Mouse (Mus musculus) small intestine, adult 2 months (tissue): Measurements from ENCODE around the gene Adipor1. TPM values are rescaled to one million over a fixed set of nuclear protein-coding genes. Genes with fewer than 3 reads are reported as not detected.
A peak's percentile ranks its signal among the peaks of the same experiment; 100 is the strongest.

ENCODE experiments used
- H3K27ac ChIP-seq: fragments of 200-500 bp; 2 replicates; pipeline ENCODE4 v1.5.1; 2012; ENCODE audit warnings: low read depth, low read length, control low read depth, inconsistent platforms; ENCODE audit not compliant: insufficient read depth
- H3K27me3 ChIP-seq: fragments of 200-500 bp; 2 replicates; pipeline ENCODE4 v1.6.1; 2012; ENCODE audit warnings: mild to moderate bottlenecking, moderate library complexity, low read length, inconsistent platforms; ENCODE audit not compliant: control insufficient read depth, insufficient read depth
- H3K36me3 ChIP-seq: fragments of 200-500 bp; 2 replicates; pipeline ENCODE4 v1.6.1; 2012; ENCODE audit warnings: mild to moderate bottlenecking, low read length, control low read depth, inconsistent platforms; ENCODE audit not compliant: control insufficient read depth, insufficient read depth
- H3K4me1 ChIP-seq: fragments of 200-500 bp; 2 replicates; pipeline ENCODE4 v1.6.1; 2012; ENCODE audit warnings: low read length, inconsistent platforms, mixed read lengths; ENCODE audit not compliant: control insufficient read depth, insufficient read depth, insufficient read length
- H3K4me3 ChIP-seq: fragments of 200-500 bp; 2 replicates; pipeline ENCODE4 v1.5.1; 2012; ENCODE audit warnings: low read depth, mild to moderate bottlenecking, control low read depth, inconsistent platforms, low read length, moderate library complexity
- CTCF ChIP-seq: fragments of 200-500 bp; IDR thresholded peaks from 2 replicates; pipeline ENCODE4 v1.5.1; 2012; ENCODE audit warnings: low read depth, mild to moderate bottlenecking, control low read depth, inconsistent platforms, low read length, moderate library complexity, mixed read lengths; ENCODE audit not compliant: insufficient replicate concordance, insufficient read length; ENCODE audit errors: extremely low read depth
- POLR2A ChIP-seq: fragments of 200-500 bp; IDR thresholded peaks from 2 replicates; pipeline ENCODE4 v1.6.1; 2012; ENCODE audit warnings: low read depth, mild to moderate bottlenecking, control low read depth, inconsistent platforms, low read length, moderate library complexity
- WGBS: fragments of 180-500 bp; shearing (Covaris S2); methylation state at CpG from one replicate; pipeline ENCODE4 v1.1.7; 2018; 5-methylcytosine and 5-hydroxymethylcytosine counted together
- polyA plus RNA-seq: library from polyadenylated mRNA; depleted of rRNA; stranded (reverse); fragments of >200 nt; gene quantifications from 2 replicates; pipeline ENCODE4 v1.2.3, GENCODE M21; 2012

Adipor1 gene
- polyA plus RNA-seq, 1 experiment, result 97.7 TPM

DNA sequence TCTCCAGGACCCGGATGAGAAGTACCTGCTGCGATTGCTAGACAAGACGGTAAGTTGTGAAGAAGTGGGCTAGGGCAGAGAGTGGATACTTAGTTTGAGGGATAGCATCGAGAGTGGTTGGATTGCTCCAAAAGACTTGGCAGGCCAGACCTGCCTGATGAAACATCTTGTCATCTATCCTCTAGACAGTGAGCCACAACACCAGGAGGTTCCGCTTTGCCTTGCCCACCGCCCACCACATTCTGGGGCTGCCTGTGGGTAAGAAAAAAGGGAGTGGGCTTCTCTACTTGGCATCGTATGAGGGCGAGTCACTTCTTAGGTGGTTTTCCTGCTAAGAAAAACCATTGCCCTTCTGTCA lies 8.8 kb upstream of the Adipor1 start:
- H3K4me3 ChIP-seq, result peak overlapping the region; percentile 87
- WGBS, result 22% methylated on average over 8 of the region's 8 CpGs
- H3K27me3 ChIP-seq, result no peaks in the 10 kb centered on the region
- peaks cover 4% of the 10 kb centered on the region; the same call in 1 of the 2 replicates for H3K36me3 ChIP-seq
- H3K4me1 ChIP-seq, result peaks cover 3% of the 10 kb centered on the region; the same call in 1 of the 2 replicates
- no peak for TF ChIP-seq POLR2A
- no peak for TF ChIP-seq CTCF
- H3K27ac ChIP-seq, result no peak overlapping the region

DNA sequence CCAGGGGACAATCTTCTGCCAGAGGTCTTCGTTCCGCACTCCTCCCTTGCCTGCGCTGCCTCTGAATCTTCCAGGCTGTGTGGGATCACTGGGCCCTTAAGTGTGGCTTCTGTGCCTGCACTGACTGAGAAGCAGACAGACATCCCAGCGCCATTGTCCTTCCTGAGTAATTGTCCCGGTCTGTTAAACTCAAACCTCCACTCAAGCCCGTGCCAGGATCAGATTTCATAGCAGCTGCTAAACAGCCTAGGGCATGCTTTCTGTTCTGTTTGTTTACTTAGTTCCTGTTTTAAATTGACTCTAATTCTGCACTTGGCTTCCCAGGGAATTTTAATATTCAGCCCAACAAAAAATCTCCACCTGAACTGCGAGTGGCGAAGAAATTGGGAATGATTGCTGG lies 7.1 kb upstream of the Adipor1 start:
- Histone ChIP-seq H3K27me3 (no peaks in the 10 kb centered on the region), H3K4me3 (no peak overlapping the region), H3K27ac (no peak overlapping the region), H3K4me1 (peaks cover 3% of the 10 kb centered on the region; the same call in 1 of the 2 replicates), H3K36me3 (peaks cover 4% of the 10 kb centered on the region; the same call in 1 of the 2 replicates)
- WGBS, result 87% methylated on average over 8 of the region's 8 CpGs
- TF ChIP-seq CTCF (no peak), POLR2A (no peak)

DNA sequence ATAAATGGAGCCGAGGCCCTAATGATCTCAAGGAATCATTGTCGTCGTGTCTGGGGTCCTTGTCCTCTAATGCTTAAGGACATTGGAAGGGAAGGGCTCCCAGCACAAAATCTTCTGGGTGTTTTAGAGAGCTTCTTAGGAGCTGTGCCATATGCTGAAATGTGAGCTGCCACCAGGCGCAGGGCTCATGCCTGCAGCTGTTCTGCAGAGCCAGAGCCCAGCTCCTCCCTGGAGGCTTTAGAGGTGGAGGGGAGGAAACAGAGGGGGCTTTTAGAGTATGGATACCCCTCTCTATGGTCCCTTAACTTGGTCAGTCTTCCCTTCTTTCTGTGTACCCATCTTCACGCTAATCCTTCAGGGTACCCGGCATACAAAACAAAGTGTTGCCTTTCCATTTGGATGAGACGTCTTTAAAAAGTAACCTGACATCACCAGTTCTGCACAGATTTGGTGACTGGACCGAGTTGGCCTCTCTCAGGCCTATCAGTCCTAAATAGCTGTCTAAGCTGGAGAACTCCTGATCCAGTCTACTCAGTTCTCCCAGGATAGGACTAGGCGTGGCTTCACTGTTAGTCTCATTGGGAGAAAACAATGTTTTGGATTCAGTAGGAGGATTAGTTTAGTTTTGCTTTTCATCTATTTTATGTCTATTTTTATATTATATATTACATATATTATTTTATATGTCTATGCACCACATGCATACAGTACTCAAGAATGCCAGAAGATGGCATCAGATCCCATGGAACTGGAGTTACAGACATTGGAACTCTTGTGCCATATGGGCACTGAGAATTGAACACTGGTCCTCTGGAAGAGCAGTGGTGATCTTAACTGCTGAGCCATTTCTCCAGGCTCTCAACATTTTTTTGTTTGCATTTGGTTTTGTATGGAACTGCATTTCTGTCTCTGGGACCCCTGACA lies 3.2 kb upstream of the Adipor1 start:
- H3K36me3 ChIP-seq, result peaks cover 4% of the 10 kb centered on the region; the same call in 1 of the 2 replicates
- WGBS, result 93% methylated on average over 9 of the region's 9 CpGs
- no peak overlapping the region for H3K4me3 ChIP-seq
- no peak for TF ChIP-seq CTCF
- TF ChIP-seq POLR2A, result no peak
- no peak overlapping the region for H3K27ac ChIP-seq
- H3K27me3 ChIP-seq, result no peaks in the 10 kb centered on the region
- H3K4me1 ChIP-seq, result no peaks in the 10 kb centered on the region

DNA sequence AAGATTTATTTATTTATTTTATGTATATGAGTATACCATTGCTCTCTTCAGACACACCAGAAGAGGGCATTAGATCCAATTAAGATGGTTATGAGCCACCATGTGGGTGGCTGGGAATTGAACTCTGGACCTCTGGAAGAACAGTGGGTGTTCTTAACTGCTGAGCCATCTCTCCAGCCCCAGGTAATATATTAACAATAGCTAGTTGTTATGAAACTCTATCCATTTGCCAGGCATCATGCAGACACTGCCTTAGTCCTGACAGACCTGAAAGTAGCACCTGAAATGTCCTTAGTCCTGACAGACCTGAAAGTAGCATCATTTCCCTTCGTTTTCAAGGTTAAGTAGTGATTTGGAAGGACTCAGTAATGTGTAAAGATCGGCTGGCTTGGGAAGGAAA lies 1.1 kb upstream of the Adipor1 start:
- no peak overlapping the region for H3K4me3 ChIP-seq
- 28% methylated on average over 2 of the region's 2 CpGs for WGBS

DNA sequence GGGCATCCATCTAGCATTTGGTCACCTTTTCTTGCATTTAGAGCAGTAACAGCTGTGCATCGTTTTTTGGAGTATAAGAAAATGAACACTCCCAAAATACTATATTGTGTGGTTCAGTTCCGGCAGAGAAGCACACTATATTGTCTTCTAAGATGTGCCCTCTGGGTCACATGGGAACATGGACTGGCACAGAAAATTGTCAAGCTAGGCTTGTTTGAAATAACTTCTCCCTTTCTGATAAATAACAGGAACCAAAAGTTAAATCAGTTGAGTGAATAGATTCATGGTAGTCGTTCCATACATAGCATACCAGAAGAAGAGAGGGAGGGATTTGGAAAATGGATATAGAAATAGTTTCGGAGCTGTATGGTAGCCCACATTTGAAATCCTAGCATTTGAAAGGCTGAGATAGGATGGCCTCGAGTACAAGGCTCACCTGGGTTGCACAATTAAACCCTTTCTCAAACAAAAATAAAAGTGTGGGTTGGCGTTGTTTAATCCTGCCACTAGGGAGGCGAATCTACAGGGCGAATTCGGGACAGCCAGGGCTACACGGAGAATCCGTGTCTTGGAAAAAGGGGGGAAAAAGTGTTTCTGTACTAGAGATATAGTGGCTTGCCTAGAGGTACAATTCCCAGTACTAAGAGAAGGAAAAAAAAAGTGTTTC lies 544 bp upstream of the Adipor1 start:
- H3K4me1 ChIP-seq, result peaks cover 11% of the 10 kb centered on the region; the same call in 1 of the 2 replicates
- H3K27ac ChIP-seq, result peak overlapping the region; percentile 71
- no peaks in the 10 kb centered on the region for H3K27me3 ChIP-seq
- 6% methylated on average over 11 of the region's 11 CpGs for WGBS
- peak; percentile 35; the same call in 1 of the 2 replicates for TF ChIP-seq CTCF
- no peak for TF ChIP-seq POLR2A
- peak overlapping the region; percentile 97 for H3K4me3 ChIP-seq
- no peaks in the 10 kb centered on the region for H3K36me3 ChIP-seq

More for the DNA sequence above, 1.1 kb upstream of the Adipor1 start:
- Histone ChIP-seq H3K27me3 (no peaks in the 10 kb centered on the region), H3K27ac (0 out of 2 replicates have a peak overlapping the region, but pooled peaks have one; percentile 6), H3K4me1 (peaks cover 6% of the 10 kb centered on the region; the same call in 1 of the 2 replicates), H3K36me3 (no peaks in the 10 kb centered on the region)
- TF ChIP-seq CTCF, result no peak
- no peak for TF ChIP-seq POLR2A

DNA sequence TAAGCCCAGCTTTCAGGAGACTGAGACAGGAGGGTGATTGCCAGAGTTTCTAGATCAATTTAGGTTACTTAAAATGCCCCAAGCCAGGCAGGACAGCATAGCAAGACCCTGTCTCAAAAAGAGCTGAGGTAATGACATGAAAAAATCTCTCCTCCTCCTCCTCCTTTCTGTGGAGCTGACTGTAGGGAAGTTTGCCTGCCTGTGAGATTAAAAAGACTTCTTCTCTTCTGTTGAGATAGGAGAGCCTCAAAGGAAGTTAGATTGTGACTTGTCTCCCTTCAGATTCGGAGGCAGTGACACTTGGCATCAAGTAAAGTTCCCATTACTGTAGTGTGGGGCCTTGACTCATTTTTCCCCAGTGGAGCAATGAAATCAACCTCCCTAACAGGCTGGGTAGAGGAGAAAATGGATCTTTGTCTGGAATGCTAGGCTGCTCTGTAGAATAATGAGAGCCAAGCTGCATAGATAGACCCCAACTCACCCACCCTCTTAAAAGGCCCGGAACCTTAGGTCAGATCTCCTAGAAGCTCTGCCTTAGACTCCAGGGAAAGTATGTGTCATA lies 3.3 kb downstream of the Adipor1 start:
- Histone ChIP-seq H3K4me1 (peaks cover 32% of the 10 kb centered on the region), H3K27ac (peak overlapping the region; percentile 35; the same call in 1 of the 2 replicates)

DNA sequence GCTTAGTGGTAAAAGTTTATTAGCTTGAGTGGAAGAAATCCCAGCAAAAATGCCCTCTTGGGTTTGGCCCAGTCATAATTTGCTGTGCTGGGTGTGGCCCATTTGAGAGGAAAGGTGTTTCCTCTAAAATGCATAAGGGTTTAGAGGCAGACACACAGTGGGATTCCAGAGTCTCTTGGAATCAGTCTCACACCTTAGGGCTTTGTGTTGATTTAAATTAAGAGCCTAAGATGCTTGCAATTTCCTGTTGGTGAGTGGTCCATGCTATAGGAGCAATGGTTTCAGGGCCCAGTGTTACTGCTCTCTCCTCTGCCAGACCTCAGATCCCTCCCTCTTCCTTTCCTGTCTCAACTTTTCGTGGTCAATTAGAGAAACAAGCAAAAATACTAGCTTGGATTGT lies 4.0 kb downstream of the Adipor1 start:
- Histone ChIP-seq H3K27me3 (no peaks in the 10 kb centered on the region), H3K4me1 (peaks cover 32% of the 10 kb centered on the region), H3K27ac (peak overlapping the region; percentile 73), H3K4me3 (no peak overlapping the region), H3K36me3 (peaks cover 11% of the 10 kb centered on the region)
- TF ChIP-seq POLR2A (no peak), CTCF (no peak)
- 3% methylated on average over 1 of the region's 1 CpGs for WGBS

More for the DNA sequence above, 3.3 kb downstream of the Adipor1 start:
- TF ChIP-seq CTCF, result no peak
- TF ChIP-seq POLR2A, result no peak
- Histone ChIP-seq H3K27me3 (no peaks in the 10 kb centered on the region), H3K36me3 (peaks cover 6% of the 10 kb centered on the region), H3K4me3 (no peak overlapping the region)
- WGBS, result 52% methylated on average over 2 of the region's 2 CpGs
